Mouse (Mus musculus): ENCODE measurements around the gene Smoc1.

DNA sequence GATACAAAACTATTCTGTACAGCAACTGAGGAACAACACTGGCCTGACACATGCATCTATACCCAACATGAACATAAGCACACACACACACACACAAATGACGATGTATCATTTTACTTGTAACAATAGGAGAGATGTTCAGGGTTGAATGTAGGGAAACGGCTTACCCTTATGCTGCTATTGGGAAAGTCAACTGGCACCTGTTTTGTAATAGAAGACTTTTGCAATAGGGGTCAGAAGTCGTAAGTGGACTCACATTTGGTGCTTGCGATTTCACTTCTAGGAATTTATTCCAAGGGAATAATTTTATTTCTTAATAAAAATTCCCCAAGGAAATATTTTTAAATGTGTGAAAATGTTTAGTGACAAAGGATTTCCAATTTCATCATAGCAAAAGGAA is 85.7 kb downstream of the Smoc1 start:
- TF ChIP-seq CTCF (conservative IDR thresholded peaks at IDR 0.05; ENCODE audit: low read length) (no peak), NANOG (IDR thresholded peaks at IDR 0.05; ENCODE audit: borderline replicate concordance, low read length) (no peak), POU5F1 (IDR thresholded peaks at IDR 0.05; ENCODE audit: borderline replicate concordance, low read length) (no peak)

Measured in E14TG2a.4 (cell line).